Mouse (Mus musculus) mouse embryonic stem cell (cell line): ENCODE data around the gene Pigg.

Experiments
- in situ Hi-C, 2 experiments: fragments of 300-500 bp; cut with MboI; formaldehyde crosslinking; loops; 1 replicate in 1 of 2; 3 replicates in 1 of 2; pipeline ENCODE4 v1.14.3; 2019 to 2020; ENCODE audit warnings: low sequenced_read_pairs in 2 of 2, low pct_unique_long_range_greater_than_20kb in 1 of 2, mixed read lengths in 1 of 2; ENCODE audit not compliant: unreplicated experiment in 1 of 2

Gene Pigg

GRCm38 (mm10) chr5:108347843-108348242 is 35.4 kb downstream of the Pigg start:
- in situ Hi-C loops, result no loop called here

- in situ Hi-C loops, result no loop called here
Observed at GRCm38 (mm10) chr5:108349511-108350148, 37.2 kb downstream of the Pigg start.

DNA sequence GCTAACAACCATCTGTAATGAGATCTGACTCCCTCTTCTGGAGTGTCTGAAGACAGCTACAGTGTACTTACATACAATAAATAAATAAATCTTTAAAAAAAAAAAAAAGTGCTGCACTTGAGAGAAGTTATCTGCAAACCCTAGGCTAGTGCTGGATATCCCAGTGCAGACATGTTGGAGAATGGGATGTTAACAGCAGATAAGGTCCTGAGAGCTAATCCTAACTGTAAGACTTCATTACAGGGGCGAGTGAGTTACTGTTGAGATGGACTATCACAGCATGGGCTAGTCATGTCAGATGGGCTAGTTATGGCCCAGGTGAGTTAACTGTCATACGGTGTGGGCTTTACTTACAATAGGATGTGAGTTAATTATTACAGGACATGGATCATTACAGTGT is 41.6 kb downstream of the Pigg start:
- in situ Hi-C loops, result no loop called here

DNA sequence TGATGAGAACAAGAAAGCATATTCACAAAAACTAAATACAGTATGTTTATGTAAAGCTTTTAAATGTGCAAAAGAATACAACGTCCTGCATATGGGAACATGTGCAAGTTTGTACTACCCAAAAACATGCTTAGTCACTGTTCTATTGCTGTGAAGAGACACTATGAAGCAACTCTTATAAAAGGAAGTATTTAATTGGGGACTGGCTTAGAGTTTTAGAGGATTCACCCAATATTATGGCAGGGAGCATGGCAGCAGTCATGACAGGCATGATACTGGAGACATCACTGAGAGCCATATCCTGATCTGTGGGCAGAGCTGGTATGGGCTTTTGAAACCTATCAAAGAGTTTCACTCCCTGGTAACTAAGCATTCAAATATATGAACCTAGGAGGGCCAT is 45.5 kb downstream of the Pigg start:
- in situ Hi-C loops, result no loop called here

- in situ Hi-C loops, result no loop called here
Observed at GRCm38 (mm10) chr5:108359491-108359890, 47.1 kb downstream of the Pigg start.

GRCm38 (mm10) chr5:108360211-108360610 is 47.8 kb downstream of the Pigg start:
- in situ Hi-C loops, result no loop called here

GRCm38 (mm10) chr5:108362330-108362729 is 49.9 kb downstream of the Pigg start:
- in situ Hi-C loops, result no loop called here

DNA sequence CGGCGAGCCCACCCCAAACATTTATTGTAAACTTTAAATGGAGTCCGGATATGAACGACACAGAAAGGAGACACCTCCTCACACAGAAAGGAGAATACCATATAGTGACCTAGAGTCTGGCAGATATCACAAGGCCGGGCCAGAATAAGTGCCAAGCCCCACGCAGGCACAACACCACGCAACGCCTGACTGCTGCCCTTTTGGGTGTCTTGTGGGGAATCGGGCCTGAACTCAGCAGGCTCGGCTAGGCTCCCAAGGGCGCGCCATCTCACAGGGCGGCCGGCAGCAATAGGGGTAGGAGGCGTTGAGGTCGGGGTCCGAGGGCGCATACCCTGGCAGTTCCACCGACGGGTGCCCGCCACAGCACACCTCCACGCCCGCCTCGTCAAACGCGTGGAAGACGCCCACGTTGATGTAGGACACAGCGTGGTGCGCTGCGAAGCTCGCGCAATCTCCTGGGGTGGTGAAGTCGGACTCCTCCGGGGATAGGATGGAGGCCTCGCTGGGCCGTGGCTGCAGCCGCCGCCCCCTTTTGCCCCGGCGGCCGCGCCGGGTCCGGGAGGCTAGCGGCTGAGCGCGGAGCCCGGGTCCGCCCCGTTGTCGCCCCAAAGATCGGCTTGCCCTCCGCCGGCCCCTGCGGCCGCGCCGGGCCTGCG is 54.0 kb downstream of the Pigg start:
- in situ Hi-C loops, result no loop called here

GRCm38 (mm10) chr5:108366984-108367841 is 54.8 kb downstream of the Pigg start:
- in situ Hi-C loops, result no loop called here

- in situ Hi-C loops, result no loop called here
Observed at GRCm38 (mm10) chr5:108367871-108368332, 55.5 kb downstream of the Pigg start, which contains the start of gene Gm42517. TSS of gene Gm42517 (minus strand) at chr5:108367922.

GRCm38 (mm10) chr5:108368446-108368845 is 56.0 kb downstream of the Pigg start:
- in situ Hi-C loops, result no loop called here

GRCm38 (mm10) chr5:108368851-108369621 is 56.6 kb downstream of the Pigg start:
- in situ Hi-C loops, result no loop called here

DNA sequence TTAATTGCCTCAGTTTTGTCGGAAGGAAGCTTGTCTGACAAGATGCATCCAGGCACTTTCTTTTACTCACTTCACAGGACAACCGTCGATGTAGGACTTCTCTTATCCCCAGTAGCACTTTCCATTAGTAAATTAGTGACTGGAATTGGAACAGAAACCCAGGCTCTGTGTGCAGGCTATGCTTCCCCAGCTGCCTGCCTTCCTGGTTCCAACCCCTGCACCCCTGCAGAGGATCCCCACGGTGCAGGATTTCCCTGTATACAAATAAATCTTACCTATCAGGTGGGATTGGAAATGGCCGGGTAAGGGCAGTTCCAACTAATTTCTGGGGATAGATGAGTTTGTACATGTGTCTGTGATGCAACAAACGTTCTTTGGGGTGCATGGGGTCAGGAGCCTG is 57.6 kb downstream of the Pigg start:
- in situ Hi-C loops, result no loop called here

DNA sequence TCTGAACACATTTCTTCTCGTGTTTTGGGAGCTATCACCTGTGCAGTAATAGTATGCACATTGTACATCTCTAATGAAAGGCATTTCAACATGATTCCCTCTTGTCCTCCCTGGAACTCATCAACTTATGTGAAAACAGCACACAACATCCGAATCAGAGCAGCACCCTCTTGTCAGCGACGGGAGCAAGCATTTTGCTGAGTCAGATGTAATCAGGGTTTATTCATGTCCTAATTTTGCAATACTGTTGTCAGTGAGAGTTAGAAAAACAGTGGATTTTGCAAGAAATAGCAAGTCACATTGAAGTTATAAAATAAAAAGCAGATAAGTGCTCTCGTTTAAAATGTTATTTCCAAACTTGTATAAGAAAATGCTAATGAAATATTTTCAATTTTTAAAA is 61.7 kb downstream of the Pigg start:
- in situ Hi-C loops, result no loop called here

- in situ Hi-C loops, result no loop called here
Observed at GRCm38 (mm10) chr5:108376059-108376458, 63.6 kb downstream of the Pigg start.

DNA sequence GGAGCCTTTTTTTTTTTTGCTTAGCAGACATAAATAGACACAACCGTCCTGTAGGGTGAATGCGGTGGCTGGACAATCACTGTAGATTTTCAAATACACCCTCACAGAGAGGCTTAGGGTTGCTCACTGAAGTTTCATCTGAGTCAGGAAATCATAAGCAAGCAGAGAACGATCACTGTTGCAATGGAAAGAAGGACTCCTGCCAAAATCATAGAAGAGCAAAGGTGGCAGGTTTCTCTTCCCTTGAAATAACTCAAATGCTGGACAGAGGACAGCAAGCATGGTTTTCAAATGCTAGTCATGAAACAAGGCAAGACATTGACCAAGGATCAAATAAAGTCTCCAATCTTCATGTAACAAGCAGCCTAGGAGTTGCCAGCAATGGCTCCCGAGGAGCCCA is 65.9 kb downstream of the Pigg start:
- in situ Hi-C loops, result no loop called here

- in situ Hi-C loops, result no loop called here
Observed at GRCm38 (mm10) chr5:108385632-108386031, 73.2 kb downstream of the Pigg start.

GRCm38 (mm10) chr5:108386449-108386848 is 74.0 kb downstream of the Pigg start:
- in situ Hi-C loops, result no loop called here

- in situ Hi-C loops, result no loop called here
Observed at GRCm38 (mm10) chr5:108388201-108388600, 75.8 kb downstream of the Pigg start, which contains the start of gene Pde6b. TSS of gene Pde6b (plus strand) at chr5:108388391.
